Mouse (Mus musculus): ENCODE results near the gene Rrp1.

- TF ChIP-seq CTCF (IDR thresholded peaks at IDR 0.05; ENCODE audit: extremely low read depth, insufficient read depth, insufficient read length, insufficient replicate concordance) (no peak), POLR2A (IDR thresholded peaks at IDR 0.05; ENCODE audit: low read depth, low read length) (no peak)
Measured at GRCm38 (mm10) chr10:78460463-78460862, 47.6 kb upstream of the Rrp1 start.

Measured in spleen, adult 2 months (tissue).